Mouse (Mus musculus) heart, embryonic 16.5 days (tissue): ENCODE results near the gene Fam199x. TPM values are rescaled to one million over a fixed set of nuclear protein-coding genes. Genes with fewer than 3 reads are reported as not detected.
A peak's percentile ranks its signal among the peaks of the same experiment; 100 is the strongest.

ENCODE experiments used
- ATAC-seq: fragments of 200-750 bp; cut with Nextera tagmentation; replicated peaks from 2 replicates; pipeline ENCODE4 v1.8.0; 2017; ENCODE audit warnings: moderate number of reproducible peaks; ENCODE audit not compliant: insufficient read depth, low FRiP score; ENCODE audit errors: extremely low read depth
- H3K27ac ChIP-seq: fragments of 300-500 bp; sonication (generic); 2 replicates; pipeline ENCODE4 v1.5.1; 2014; ENCODE audit warnings: mild to moderate bottlenecking, low read length, control low read depth, moderate library complexity
- H3K27me3 ChIP-seq: fragments of 300-500 bp; sonication (generic); 2 replicates; pipeline ENCODE4 v1.6.1; 2014; ENCODE audit warnings: low read length, mixed read lengths; ENCODE audit not compliant: control insufficient read depth, insufficient read depth
- H3K36me3 ChIP-seq: fragments of 300-500 bp; sonication (generic); 2 replicates; pipeline ENCODE4 v1.6.1; 2014; ENCODE audit not compliant: control insufficient read depth, insufficient read depth
- H3K4me1 ChIP-seq: fragments of 300-500 bp; sonication (generic); 2 replicates; pipeline ENCODE4 v1.6.1; 2014; ENCODE audit warnings: low read length, mixed read lengths; ENCODE audit not compliant: control insufficient read depth, insufficient read depth
- H3K4me2 ChIP-seq: fragments of 300-500 bp; sonication (generic); 2 replicates; pipeline ENCODE4 v1.6.1; 2014; ENCODE audit warnings: low read depth, mild to moderate bottlenecking, control low read depth, low read length
- H3K4me3 ChIP-seq: fragments of 300-500 bp; sonication (generic); 2 replicates; pipeline ENCODE4 v1.5.1; 2014; ENCODE audit warnings: mild to moderate bottlenecking, control low read depth, low read length
- H3K9ac ChIP-seq: fragments of 300-500 bp; sonication (generic); 2 replicates; pipeline ENCODE4 v1.6.1; 2014; ENCODE audit warnings: low read length, control low read depth
- H3K9me3 ChIP-seq: fragments of 300-500 bp; sonication (generic); replicated peaks from 2 replicates; pipeline ENCODE4 v1.6.1; 2016; ENCODE audit warnings: low read length; ENCODE audit not compliant: control insufficient read depth
- WGBS: fragments of 180-500 bp; shearing (Covaris S2); extraction: QIAGEN DNeasy Blood & Tissue Kit; methylation state at CpG from one replicate; pipeline ENCODE4 v1.1.7; 2014; 5-methylcytosine and 5-hydroxymethylcytosine counted together
- polyA plus RNA-seq: library from polyadenylated mRNA; unstranded; fragments of >200 nt; fragmentation: Nextera tagmentation; extraction: Ambion mirVana; gene quantifications from 2 replicates; pipeline ENCODE4 v1.2.1, GENCODE M21; 2015

Gene Fam199x
- polyA plus RNA-seq, 1 experiment from 2014 or later, result 3.5 TPM

DNA sequence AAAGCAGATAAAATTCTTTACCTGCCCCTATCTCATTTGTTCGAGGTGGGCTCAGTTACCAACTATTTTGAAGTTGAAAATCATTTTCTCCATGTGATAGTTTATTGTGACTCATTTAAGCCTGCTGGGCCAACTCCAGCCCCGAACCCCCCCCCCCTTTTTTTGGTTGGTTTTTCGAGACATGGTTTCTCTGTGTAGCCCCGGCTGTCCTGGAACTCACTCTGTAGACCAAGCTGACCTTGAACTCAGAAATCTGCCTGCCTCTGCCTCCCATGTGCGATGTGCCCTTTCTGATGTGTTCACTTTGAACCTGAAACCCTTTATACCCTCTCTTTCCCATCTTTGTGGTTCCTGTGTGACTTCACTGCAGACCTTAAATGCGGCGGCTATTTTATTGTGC is 10.9 kb upstream of the Fam199x start:
- WGBS, result 34% methylated on average over 7 of the region's 7 CpGs
- peak overlapping the region; percentile 69 for H3K9ac ChIP-seq
- ATAC-seq, result no peak
- H3K27me3 ChIP-seq, result no peaks in the 10 kb centered on the region
- peak overlapping the region; percentile 57 for H3K4me3 ChIP-seq
- no peaks in the 10 kb centered on the region for H3K36me3 ChIP-seq
- H3K27ac ChIP-seq, result peak overlapping the region; percentile 86
- peak overlapping the region; percentile 68 for H3K4me2 ChIP-seq
- H3K9me3 ChIP-seq, result no peaks in the 10 kb centered on the region
- H3K4me1 ChIP-seq, result 0 out of 2 replicates have a peak, but pooled peaks cover 3% of the 10 kb centered on the region

GRCm38 (mm10) chrX:137049060-137049424 is 352 bp upstream of the Fam199x start:
- Histone ChIP-seq H3K9me3 (no peaks in the 10 kb centered on the region), H3K9ac (peak overlapping the region; percentile 78), H3K27ac (no peak overlapping the region), H3K27me3 (no peaks in the 10 kb centered on the region), H3K36me3 (no peaks in the 10 kb centered on the region), H3K4me1 (peaks cover 8% of the 10 kb centered on the region), H3K4me3 (peak overlapping the region; percentile 76), H3K4me2 (peak overlapping the region; percentile 63)
- 17% methylated on average over 10 of the region's 11 CpGs for WGBS
- ATAC-seq, result peak; percentile 35

DNA sequence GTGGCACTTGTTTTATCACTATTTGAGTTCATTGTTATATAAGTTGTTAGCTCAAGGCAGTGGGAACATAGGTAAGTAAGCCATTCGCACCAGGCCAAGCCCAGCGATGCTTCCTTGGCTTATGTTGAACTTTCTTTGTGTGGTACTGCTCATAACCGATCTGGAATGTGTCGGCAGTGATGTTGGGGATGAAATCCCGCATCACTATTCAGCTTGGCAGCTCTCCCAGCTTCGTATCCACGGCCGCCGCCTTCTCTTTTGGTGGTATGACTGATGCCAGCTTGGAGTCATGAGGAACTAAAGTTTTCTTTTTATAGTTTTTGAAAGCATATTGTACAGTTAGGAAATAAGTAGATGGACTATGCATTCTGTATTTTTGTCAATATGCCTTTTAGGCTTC is 13.8 kb downstream of the Fam199x start:
- ATAC-seq, result no peak

GRCm38 (mm10) chrX:137104531-137104930 is 55.1 kb downstream of the Fam199x start:
- Histone ChIP-seq H3K36me3 (no peaks in the 10 kb centered on the region), H3K9ac (no peak overlapping the region), H3K4me2 (no peak overlapping the region), H3K4me3 (no peak overlapping the region), H3K4me1 (no peaks in the 10 kb centered on the region), H3K27me3 (peaks cover 33% of the 10 kb centered on the region), H3K27ac (no peak overlapping the region), H3K9me3 (no peaks in the 10 kb centered on the region)
- no peak for ATAC-seq
- 19% methylated on average over 25 of the region's 25 CpGs for WGBS

More for the DNA sequence above, 13.8 kb downstream of the Fam199x start:
- no peaks in the 10 kb centered on the region for H3K27me3 ChIP-seq
- H3K36me3 ChIP-seq, result no peaks in the 10 kb centered on the region
- no peaks in the 10 kb centered on the region for H3K9me3 ChIP-seq
- no peak overlapping the region for H3K27ac ChIP-seq
- H3K4me2 ChIP-seq, result no peak overlapping the region
- no peak overlapping the region for H3K9ac ChIP-seq
- H3K4me1 ChIP-seq, result no peaks in the 10 kb centered on the region
- no peak overlapping the region for H3K4me3 ChIP-seq
- 49% methylated on average over 9 of the region's 9 CpGs for WGBS

DNA sequence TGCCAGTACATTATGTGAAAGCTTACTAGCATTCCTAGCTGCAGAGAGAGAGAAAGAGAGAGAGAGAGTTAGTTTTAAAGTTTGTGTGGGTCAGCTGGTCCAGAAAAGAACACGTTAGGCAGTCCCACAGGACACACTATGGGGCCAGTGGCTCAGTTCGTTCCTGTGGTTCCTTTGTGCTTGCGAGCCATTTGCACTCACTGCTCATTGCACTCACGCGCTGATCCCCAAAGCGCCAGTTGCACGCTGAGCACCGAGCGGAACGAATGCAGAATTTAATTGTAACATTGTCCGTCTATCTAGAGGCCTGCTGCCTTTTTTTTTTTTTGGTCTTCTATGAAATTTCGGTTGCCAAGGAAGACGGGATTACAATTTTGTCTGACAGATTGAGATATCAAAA is 57.1 kb downstream of the Fam199x start:
- Histone ChIP-seq H3K9me3 (no peaks in the 10 kb centered on the region), H3K4me3 (no peak overlapping the region), H3K4me1 (no peaks in the 10 kb centered on the region), H3K4me2 (no peak overlapping the region), H3K27ac (no peak overlapping the region), H3K27me3 (peaks cover 31% of the 10 kb centered on the region), H3K9ac (no peak overlapping the region), H3K36me3 (no peaks in the 10 kb centered on the region)
- 9% methylated on average over 12 of the region's 13 CpGs for WGBS
- no peak for ATAC-seq

GRCm38 (mm10) chrX:137118097-137118746 is 68.8 kb downstream of the Fam199x start:
- Histone ChIP-seq H3K4me2 (peak overlapping the region; percentile 1; the same call in 1 of the 2 replicates), H3K9me3 (0 out of 2 replicates have a peak, but pooled peaks cover 4% of the 10 kb centered on the region), H3K4me1 (peaks cover 2% of the 10 kb centered on the region; the same call in 1 of the 2 replicates), H3K36me3 (no peaks in the 10 kb centered on the region), H3K27ac (no peak overlapping the region), H3K27me3 (peaks cover 50% of the 10 kb centered on the region), H3K4me3 (no peak overlapping the region), H3K9ac (no peak overlapping the region)
- peak; percentile 28; the same call in 1 of the 2 replicates for ATAC-seq
- WGBS, result 14% methylated on average over 40 of the region's 40 CpGs

DNA sequence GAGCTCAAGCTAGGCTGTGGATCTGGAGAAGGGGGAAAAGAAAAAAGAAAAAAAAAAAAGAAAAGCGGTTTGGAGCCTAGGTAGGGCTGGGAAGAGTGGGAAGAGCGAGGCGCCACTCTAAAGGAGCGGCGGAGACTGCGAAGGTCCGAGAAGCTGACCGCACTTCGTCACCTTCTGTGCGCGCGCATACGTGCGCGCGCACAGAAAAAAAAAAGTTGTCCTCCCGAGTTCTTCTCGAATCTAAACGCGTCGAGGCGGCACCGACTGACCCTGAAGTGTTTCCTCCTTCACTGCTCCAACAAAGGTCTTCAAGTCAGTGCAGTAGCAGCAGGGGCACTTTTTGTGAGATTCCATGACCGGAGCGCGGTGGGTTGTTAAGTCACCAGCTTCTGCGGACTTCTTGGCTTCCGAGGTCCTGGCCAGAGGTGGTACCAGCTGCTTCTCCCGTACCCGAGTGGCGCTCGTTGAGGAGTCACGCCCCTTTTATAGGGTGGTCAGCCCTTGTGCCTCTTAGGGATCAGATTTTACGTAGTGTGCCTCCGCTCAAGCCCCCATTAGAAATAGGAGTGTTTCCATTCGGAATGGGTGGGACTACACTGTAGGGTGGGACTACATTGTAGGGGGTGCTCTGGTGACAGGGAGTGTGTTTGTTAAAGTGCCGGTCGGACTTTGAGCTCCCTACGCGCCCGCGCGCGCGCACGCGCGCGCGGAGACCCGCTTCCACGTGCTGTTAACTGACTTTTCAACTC is 70.5 kb downstream of the Fam199x start:
- H3K36me3 ChIP-seq, result no peaks in the 10 kb centered on the region

GRCm38 (mm10) chrX:137121718-137122117 is 72.3 kb downstream of the Fam199x start, which contains the start of gene Esx1:
Esx1 (minus strand) TSS chrX:137122083.
- no peak within 1 kb of the TSS for H3K9ac ChIP-seq
- ATAC-seq, result no peak
- no peak within 1 kb of the TSS for H3K27ac ChIP-seq
- H3K9me3 ChIP-seq, result 0 out of 2 replicates have a peak, but pooled peaks cover 4% of the 10 kb centered on the region
- WGBS, result 23% methylated on average over 20 of the region's 21 CpGs
- 0 out of 2 replicates have a peak within 1 kb of the TSS, but pooled peaks have one; percentile 21 for H3K4me3 ChIP-seq
- peaks cover 50% of the 10 kb centered on the region for H3K27me3 ChIP-seq
- H3K4me2 ChIP-seq, result peak within 1 kb of the TSS; percentile 27; the same call in 1 of the 2 replicates
- H3K36me3 ChIP-seq, result no peaks in the 10 kb centered on the region
- H3K4me1 ChIP-seq, result peaks cover 2% of the 10 kb centered on the region; the same call in 1 of the 2 replicates

More for the DNA sequence above, 70.5 kb downstream of the Fam199x start:
- Histone ChIP-seq H3K27ac (no peak overlapping the region), H3K4me3 (peak overlapping the region; percentile 41), H3K27me3 (peaks cover 50% of the 10 kb centered on the region), H3K4me2 (peak overlapping the region; percentile 60), H3K9ac (no peak overlapping the region), H3K4me1 (peaks cover 2% of the 10 kb centered on the region; the same call in 1 of the 2 replicates), H3K9me3 (0 out of 2 replicates have a peak, but pooled peaks cover 4% of the 10 kb centered on the region)
- no peak for ATAC-seq
- WGBS, result 12% methylated on average over 51 of the region's 52 CpGs

DNA sequence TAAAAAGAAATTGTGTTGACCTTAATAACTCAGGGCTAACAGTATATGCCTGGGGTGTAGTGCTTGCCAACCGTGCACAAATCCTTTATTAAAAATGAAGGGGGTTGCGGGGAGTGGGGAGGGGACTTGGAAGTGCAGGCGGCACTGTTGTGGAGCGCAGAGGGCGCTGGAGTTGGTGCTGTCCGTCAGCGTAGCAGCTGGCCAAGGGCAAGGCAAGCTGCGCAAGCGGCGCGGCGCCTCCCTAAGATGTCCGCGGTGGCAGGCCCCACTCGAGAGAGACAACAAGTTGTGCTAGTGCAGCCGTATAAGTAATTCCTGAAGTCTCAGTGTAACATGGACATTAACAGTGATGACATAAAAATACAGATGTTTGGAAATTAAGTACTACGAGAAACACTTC is 78.1 kb downstream of the Fam199x start:
- H3K9me3 ChIP-seq, result no peaks in the 10 kb centered on the region
- H3K36me3 ChIP-seq, result no peaks in the 10 kb centered on the region
- peak overlapping the region; percentile 30; the same call in 1 of the 2 replicates for H3K4me2 ChIP-seq
- peaks cover 37% of the 10 kb centered on the region for H3K27me3 ChIP-seq
- no peak overlapping the region for H3K4me3 ChIP-seq
- 14% methylated on average over 17 of the region's 17 CpGs for WGBS
- H3K27ac ChIP-seq, result no peak overlapping the region
- H3K9ac ChIP-seq, result no peak overlapping the region
- ATAC-seq, result no peak
- H3K4me1 ChIP-seq, result no peaks in the 10 kb centered on the region
